Mouse (Mus musculus) spleen, adult 12 weeks (tissue): ENCODE measurements around the gene Clec3b.

Source experiments
- DNase-seq: peaks from one replicate; pipeline ENCODE4 v3.0.0; 2022; ENCODE audit warnings: low spot score

Gene Clec3b

DNA sequence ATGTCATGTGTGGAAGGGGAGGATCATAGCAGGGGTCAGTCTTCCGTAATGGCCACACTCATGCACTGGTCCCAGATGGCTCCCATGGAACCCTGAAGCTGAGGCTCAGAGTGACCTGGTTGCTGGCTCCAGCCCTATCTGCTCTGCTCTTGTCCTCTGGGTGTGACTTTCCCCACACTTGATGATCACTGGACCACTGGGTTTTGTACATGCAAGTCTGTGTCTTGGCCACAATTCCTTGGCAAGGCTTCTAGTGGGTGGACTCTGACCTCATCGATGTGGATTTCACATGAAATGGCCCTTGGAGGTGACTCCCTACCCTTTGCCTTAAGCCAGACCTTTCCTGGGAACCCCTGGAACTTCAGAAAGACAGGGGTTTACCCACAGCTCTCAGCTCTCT, 2.4 kb downstream of the Clec3b start:
- DNase-seq = no peak

DNA sequence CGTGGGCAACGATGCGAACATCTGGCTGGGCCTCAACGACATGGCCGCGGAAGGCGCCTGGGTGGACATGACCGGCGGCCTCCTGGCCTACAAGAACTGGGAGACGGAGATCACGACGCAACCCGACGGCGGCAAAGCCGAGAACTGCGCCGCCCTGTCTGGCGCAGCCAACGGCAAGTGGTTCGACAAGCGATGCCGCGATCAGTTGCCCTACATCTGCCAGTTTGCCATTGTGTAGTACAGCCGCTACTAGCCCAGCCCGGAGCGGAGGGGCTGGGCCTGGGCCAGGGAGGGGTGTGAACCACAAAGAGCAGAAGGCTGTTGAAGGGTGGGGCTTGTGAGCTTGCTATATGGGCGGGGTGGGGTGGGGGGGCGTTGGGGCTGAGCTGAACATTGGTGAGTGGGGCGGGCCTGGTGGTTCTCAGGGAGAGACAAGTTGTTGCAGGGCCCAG, 6.2 kb downstream of the Clec3b start:
- no peak for DNase-seq

DNA sequence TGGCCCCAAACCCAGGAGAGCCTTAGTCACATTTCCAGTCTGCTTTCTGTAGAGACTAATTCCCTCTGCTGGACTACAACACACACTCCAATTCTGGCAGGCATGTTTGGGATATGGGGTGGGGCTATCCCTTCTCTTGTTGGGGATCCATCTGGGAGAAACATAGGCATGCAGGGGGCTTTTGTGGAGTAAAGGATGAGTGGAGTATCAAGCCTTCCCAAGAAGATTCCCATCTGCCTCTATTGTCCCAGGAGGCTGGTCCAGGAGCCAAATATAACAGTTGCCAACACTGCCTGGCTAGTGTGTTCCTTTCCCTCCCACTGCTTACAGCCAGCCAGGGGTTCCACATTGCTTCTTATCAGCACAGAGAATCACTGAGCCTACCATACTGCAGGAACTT, 7.0 kb downstream of the Clec3b start:
- no peak for DNase-seq

DNA sequence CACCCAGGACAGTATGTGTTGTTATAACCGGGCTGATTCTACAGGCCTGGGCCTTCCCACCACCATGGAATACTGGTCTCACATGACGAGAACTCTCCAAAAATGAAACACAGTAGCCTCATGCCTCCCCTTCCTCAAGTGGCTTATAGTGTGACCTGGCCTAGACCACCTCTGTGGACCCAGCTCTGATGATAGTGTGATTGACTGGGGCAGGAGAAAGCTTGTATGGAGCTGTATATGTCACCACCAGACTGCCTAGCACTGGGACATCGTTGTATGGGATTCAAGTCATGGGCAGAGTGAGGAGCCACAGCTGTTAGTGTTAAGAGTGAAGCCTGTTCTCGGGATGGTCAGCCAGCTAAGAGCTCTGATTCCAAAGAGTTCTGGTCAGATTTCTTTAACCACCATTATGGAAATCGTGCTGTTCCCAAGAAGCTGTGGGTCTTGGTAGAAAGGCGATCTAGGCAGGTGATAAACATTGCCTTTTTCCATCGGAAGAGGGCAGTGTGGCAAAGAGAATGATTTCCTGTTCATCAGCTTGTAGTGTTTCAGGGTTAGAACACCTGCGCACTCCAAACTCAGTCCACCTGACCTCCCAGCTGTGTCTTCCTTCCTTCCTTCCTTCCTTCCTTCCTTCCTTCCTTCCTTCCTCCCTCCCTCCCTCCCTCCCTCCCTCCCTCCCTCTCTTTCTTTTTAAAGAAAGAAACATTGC, 7.5 kb downstream of the Clec3b start:
- no peak for DNase-seq

DNA sequence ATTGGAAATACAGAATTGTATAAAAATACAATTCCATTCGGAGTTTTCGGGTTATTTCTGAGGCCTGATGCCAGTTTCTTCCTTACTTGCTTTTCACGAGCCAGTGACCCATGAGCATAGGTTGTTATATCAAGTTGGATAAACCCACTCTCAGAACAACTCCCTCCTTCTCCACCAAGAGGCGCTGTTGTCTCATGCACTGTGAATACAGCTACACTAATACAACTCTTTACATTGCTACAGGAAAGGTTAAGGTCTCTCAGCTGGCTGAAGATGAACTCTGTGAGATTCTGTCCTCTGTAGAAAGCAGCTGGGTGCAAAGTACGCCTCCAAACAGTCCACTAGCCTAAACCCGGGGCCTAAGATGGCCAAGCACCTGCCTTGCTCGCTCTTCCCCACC, 8.6 kb downstream of the Clec3b start:
- peak; percentile 13 for DNase-seq

DNA sequence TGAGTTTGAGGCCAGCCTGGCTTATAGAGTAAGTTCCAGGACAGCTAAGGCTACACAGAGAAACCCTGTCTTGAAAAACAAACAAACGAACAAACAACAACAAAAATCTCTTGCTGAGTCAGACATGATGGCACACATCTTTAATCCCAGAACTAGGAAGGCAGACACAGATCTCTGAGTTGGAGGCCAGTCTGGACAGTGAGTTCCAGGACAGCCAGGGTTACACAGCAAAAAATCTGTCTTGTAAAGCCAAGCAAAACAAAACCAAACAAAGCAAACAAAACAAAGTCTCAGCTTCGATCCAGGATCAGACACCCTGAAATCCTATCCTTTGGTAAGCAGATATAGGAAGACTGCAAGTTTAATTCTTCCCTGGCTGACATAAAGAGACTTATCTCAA, 11.0 kb downstream of the Clec3b start:
- DNase-seq = no peak

DNA sequence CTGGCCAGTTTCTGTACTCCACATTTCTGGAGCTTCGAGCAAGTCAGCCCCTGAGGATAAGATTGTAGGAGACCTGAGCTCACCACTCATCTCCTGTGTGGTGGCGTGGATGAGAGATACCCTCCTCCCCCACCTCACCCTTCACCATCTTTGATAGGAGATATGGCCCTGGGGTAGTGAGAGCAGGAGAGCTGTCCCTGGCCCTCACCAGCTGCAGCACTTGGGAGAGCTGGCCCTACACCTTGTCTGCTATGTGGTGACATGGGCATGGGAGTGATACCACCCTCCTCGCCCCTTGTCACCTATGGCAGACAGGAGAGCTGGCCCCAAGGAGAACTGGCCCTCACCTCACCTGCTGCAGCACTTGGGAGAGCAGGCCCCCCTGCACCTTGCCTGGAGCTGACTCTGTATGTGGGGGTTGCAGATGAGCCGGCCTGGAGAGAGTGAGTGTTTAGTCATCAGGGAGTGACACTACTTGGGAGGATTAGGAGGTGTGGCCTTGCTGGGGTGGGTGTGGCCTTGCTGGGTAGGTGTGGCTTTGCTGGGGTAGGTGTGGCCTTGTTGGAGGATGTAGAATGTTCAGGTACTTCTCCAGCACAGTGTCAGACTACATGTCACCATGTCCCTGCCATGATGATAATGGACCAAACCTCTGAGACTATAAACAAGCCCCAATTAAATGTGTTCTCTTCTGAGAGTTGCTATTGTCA, 12.4 kb downstream of the Clec3b start:
- no peak for DNase-seq

DNA sequence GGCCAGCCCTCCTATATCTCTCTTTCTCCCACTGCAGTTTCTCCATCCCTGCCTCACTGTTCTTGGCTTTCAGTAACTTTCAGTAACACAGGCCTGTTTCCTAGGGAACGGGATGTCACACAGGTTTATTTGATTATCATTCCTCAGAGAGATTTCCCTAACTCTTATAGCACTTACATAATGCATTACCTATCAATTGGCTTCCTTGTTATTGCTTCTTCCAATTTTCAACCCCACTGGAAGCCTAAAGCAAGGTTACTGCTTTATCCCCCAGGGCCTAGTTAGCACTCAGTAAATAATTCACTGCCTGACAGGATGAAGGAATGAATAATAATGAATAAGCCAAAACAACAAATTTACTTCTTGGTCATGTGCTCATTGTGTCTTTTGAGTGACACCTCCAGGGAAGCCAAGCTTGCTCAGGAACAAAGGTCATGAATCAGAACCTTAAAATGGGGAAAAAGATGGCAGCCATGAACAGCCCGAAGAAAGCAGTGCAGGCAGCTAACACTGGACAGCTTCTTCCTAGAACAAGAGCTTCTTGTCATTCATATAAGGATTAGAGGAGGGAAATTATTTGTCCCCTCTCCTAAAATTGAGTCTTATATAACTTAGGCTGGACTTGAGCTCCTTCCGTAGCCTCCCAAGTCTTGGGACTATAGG, 15.2 kb downstream of the Clec3b start:
- DNase-seq = no peak

DNA sequence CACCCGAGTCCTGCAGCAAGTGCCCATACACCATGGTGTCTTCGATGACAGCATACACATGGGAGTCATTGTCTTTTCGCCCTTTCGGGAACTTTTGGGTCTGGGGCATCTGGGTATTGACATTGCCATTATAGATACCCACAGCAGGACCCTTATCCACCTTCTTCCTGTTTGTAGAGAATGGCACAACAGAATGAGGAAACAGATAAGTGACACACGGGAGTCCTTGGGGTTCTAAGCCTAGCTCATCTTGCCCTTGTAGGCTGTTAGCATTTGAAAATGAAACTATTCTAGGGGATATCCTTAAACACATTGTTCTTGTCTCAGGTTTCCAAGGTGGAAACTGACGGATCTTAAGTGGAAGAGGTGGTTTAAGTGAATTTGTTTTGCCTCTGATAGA, 23.0 kb downstream of the Clec3b start:
- DNase-seq = no peak

DNA sequence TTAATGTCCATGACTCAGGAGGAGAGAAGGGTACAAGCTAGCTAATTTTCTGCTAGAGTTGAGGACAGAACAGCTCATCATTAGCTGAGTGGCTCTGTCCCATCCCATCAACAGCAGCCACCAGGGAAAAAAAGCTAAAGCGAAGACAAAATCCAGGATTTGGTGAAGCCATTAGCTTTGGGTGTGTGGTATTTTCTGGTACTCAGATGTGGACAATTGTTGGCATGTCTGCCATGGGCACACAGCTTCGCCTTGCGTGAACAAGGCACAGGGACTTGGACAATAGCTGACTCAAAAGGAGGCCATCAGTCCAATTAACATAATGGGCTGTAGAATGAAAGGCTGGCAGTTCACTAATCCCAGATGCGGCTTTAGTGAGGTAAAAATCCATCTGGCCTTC, 23.6 kb downstream of the Clec3b start:
- no peak for DNase-seq

DNA sequence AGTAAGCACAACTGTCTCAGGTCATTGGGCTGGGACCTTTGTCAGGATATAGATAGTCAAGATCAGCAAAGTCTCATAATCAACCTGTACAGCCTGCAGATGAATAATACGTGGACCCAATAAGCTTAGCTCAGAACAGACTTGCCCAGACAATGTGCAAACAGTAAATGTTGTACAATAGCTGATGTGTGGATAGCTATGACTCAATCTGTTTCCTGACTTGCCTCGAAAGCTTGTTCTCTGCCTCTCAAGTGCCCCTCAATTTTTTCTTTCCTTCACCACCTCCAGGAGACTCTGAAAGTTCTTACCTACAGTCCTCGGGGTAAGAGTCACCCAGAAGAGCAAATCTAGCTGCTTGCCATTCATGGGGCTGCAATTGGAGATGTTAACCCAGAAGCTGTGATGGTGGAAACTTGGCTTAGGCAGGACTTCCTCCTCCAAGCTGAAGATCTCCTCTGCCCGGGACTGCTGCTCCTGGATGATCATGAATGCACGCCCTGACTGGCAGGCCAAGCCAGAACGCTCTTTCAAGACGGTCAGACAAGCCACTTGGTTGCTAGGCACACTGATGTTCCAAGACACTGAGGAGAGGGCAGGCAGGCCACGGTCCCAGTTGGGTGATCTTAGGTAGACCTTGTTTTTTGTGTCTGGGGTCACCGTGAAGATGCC, 26.8 kb downstream of the Clec3b start:
- DNase-seq = no peak

DNA sequence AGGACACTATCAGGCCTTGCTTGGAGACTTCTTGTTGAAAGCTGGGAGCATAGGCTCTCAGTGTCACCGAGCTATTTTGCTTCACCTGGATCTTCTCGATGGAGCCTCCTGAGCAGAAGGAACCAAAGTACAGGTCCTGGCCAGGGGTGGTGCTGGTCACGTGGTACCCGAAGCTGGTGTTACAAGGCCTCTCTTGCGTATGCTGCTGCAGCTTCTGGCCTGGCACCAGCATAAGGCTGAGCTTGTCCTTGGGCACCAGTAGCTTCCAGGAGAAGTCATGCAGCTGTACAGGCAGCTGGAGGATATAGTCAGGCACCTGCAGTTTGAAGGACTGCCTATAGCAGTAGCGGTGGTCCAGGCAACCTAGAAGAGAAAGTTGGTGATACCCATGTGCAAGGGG, 29.3 kb downstream of the Clec3b start:
- no peak for DNase-seq

DNA sequence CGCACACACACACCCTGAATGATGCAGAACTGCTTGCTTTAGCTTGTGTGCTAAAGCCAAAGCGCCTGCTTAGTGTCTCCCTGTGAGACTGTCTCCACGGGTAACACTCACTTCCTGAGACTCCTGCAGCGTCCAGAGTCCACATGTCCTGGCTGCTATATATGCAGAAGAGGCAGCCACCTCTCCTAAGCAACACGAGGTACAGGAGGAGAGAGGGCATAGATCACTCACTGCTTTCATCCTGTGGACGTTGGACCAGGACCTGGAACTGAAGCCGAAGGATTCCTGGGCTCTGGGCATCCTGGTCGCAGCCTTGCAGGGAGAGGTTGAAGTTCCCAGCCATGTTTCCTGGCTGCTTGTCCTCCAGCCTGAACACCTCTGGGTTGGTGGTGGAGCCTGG, 32.5 kb downstream of the Clec3b start:
- no peak for DNase-seq

DNA sequence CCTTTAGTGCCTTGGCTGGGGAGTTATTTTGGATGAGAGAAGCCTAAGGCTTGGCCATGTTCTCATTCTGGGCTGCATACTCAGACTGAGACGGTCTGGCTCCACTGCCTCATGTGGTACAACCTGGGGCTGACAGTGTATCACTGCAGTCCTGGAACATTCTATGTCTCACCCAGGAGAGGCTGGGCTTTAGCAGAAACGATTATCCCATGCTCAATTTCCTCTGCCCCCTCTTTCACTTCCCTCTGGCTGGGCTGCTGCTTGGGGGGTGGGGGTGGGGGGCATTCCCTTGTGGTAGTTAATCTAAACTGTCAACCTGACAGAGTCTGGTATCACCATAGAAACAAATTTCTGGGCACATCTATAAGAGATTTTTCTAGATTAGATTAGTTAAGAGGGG, 34.8 kb downstream of the Clec3b start:
- DNase-seq = no peak

DNA sequence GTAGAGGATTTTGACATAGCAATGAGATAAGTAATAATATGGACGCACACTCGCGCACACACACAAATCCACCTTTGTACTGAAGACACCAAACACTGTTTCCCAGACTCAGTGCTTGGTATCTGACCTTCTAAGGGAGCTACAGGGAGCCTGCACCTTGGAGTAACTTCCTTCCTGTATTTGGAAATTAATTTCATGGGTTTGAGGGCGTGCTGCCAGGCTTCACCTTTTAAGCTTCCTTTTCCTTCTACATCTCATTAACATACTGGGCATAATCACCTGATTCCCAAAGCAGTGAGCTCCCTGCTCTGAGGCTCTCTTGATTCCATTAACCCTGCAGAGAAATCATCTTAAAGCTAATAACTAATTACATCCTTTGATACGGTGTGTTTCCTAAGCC, 35.4 kb downstream of the Clec3b start:
- DNase-seq = no peak

DNA sequence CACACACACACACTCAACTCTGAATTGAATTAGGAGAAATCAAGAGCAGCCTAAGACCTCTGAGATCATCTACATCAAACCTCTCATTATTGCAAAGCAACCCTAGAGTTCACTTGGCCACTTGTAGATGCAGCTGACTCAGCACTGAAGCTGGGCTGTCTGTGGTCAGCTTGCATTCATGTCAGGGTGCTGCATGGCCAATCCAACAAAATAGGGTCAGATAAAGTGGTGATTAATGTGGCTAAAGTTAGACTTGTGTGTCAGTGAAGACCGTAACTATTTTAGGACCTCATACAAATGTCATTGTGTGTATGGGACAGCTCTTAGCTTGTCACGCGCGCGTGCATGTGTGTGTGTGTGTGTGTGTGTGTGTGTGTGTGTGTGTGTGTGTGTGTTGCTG, 36.8 kb downstream of the Clec3b start:
- no peak for DNase-seq

DNA sequence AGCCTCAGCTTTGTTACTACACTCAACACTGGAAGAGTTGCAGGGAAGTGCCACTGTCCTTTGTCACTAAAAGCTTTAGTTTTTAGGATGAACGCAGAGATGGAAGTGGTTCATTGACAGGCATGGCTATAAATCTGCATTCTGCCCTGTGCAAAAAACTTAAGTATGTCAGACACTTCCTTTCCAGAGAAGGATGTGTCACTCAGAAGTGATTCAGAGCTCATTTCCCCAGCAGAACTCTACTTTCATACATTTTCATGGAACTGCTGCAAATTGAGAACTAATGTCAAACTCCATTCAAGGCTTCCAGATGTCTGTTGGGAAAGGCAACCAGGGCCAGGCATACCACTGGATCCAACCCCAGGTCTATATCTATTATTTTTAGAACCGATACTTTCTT, 37.5 kb downstream of the Clec3b start:
- no peak for DNase-seq

DNA sequence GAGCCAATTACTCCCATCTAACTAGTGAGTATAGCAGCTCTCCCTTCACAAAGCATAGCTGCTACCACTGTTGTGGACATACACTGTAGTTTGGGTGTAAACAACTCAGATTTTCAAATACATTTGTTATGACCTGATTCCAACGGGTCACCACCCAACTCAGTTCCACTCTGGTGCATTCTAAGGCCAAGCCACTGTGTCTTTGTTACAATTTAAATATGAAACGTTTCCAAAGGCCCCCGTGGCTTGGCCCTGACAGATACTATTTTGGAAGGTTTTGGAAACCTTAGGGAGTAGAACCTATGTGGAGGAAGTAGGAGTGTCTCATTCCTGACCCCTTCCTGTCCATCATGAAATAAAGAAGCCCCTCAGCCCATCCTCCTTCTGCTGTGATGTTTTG, 49.4 kb downstream of the Clec3b start:
- no peak for DNase-seq

DNA sequence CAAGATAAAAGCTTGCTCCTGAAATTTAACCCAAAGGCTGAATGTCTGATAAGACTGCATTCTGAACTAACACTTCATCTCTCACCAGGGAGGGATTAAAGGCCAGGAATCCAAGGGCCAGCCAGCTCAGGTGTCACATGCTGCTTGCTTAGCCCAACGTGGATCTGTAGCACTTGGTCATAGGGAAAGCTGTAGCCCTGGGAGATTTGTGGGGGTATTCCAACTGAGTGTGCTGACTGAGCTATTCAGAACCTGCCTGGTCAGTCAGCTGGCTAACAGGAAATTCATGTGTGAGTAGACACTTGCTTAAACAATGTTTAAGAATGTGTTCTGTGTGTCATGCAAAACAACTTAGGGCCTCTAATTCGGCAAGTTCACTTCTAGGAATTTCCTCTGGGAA, 55.8 kb downstream of the Clec3b start:
- no peak for DNase-seq

DNA sequence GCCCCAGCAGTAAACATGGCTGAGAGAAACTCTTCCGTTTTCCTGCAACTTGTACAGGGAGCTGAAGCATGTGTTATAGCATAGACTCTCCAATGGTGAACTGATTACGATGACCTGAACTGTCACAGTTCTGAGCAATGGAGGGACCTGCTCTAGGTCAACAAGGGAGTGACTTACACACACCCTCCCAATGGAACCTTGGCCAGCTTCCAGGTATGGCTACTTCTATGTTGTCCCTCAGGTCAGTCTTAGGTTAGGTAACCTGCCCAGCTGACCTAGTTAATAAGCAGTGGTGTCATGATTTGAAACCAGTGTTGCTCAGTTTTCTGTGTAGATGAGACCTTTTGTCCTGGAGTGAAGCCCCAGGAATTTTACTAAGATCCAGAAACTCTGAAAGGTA, 56.2 kb downstream of the Clec3b start:
- no peak for DNase-seq
